Mouse (Mus musculus) mouse trophoblast stem cell (cell line): ENCODE measurements at regions not wholly inside any gene's neighbourhood (a gene's known extent, or its start where the extent isn't known, plus 50 kb on each side); places are given as distances from the start of the nearest gene placed in this dataset.

ENCODE experiments used
- in situ Hi-C, 2 experiments: fragments of 300-500 bp; cut with MseI, MboI; formaldehyde crosslinking; loops; 2 replicates in 1 of 2; 3 replicates in 1 of 2; pipeline ENCODE4 v1.15.1; 2025

DNA sequence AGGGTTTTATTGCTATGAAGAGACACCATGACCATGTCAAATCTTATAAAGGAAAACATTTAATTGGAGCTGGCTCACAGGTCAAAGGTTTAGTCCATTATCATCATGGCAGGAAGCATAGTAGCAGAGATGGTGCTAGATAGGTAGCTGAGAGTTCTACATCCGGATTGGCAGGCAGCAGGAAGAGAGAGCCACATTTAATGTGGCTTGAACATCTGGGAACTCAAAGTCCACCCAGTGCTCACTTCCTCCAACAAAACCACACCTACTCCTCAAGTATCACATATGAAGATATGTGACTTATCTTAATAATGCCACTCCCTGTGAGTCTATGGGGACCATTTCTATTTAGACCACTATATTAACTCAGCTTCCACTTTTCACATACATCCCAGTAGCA is 93.2 kb upstream of the Fbxo33 start:
- in situ Hi-C loops: no loop called here

- in situ Hi-C loops: no loop called here
Observed at GRCm38 (mm10) chr12:59307958-59308357, 88.4 kb upstream of the Fbxo33 start.

GRCm38 (mm10) chr12:59304522-59304921 is 85.0 kb upstream of the Fbxo33 start:
- in situ Hi-C loops: no loop called here
